Mouse (Mus musculus): ENCODE measurements around the gene Supt16.

Supt16 gene

DNA sequence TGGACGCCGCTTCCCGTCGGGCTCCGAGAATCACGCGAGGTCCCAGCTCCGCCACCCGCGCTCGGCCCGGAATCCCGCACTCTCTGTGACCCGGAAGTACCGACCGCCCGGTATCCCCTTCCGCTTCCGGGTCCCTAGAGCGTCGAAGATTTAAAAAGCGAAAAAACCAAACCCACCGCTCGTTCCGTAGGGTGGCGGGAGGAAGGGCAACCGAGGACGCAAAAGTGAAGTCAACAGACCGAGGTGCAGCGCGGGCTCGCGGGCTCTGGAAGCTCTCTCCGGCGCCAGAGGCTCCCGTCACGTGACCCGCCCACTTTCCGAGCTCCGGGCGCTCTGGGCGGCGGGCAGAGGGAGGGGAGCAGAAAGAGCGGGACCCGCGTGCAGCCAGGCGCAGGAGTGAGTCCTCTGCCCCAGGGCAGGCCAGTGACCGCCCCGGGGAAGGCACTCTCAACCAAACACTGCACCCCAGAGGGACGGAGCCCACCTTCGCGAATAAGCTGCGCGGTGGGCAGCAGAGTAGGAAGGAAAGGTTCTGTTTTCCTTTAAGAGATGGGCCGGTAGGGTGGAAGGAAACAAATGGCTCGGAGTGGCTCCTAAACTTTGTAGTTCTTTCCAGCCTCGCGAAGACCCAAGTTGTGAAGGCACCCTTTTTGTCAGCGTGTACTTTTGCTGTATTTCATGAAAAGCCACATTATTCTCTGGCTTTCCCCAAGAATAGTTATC lies at the start of gene Supt16:
Supt16 (minus strand) TSS at position 261 of the 723 bp plus-strand sequence.
- H3K27me3 ChIP-seq (ENCODE audit: insufficient read depth, low read length) = no peaks in the 10 kb centered on the region

GRCm38 (mm10) chr14:52246129-52246528 lies 48.9 kb upstream of the Supt16 start:
- Histone ChIP-seq H3K36me3 (ENCODE audit: insufficient read depth, low read length) (no peaks in the 10 kb centered on the region), H3K4me1 (replicated peaks; ENCODE audit: low read depth, low read length) (peaks cover 55% of the 10 kb centered on the region), H3K4me3 (replicated peaks; ENCODE audit: low read length) (no peak overlapping the region), H3K9me3 (ENCODE audit: low read length) (no peaks in the 10 kb centered on the region), H3K27me3 (ENCODE audit: insufficient read depth, low read length) (no peaks in the 10 kb centered on the region)
- TF ChIP-seq POU5F1 (IDR thresholded peaks at IDR 0.05; ENCODE audit: borderline replicate concordance, low read length) (no peak), CTCF (conservative IDR thresholded peaks at IDR 0.05; ENCODE audit: low read length) (no peak), NANOG (IDR thresholded peaks at IDR 0.05; ENCODE audit: borderline replicate concordance, low read length) (no peak)

More for the DNA sequence above, at the start of gene Supt16:
- TF ChIP-seq NANOG (IDR thresholded peaks at IDR 0.05; ENCODE audit: borderline replicate concordance, low read length) = no peak
- no peak for TF ChIP-seq CTCF (conservative IDR thresholded peaks at IDR 0.05; ENCODE audit: low read length)
- no peak for TF ChIP-seq POU5F1 (IDR thresholded peaks at IDR 0.05; ENCODE audit: borderline replicate concordance, low read length)
- peaks cover 65% of the 10 kb centered on the region for H3K36me3 ChIP-seq (ENCODE audit: insufficient read depth, low read length)
- peaks cover 53% of the 10 kb centered on the region for H3K4me1 ChIP-seq (replicated peaks; ENCODE audit: low read depth, low read length)
- H3K9me3 ChIP-seq (ENCODE audit: low read length) = no peaks in the 10 kb centered on the region
- H3K4me3 ChIP-seq (replicated peaks; ENCODE audit: low read length) = peak within 1 kb of the TSS; percentile 99

- TF ChIP-seq CTCF (conservative IDR thresholded peaks at IDR 0.05; ENCODE audit: low read length) (no peak), NANOG (IDR thresholded peaks at IDR 0.05; ENCODE audit: borderline replicate concordance, low read length) (no peak)
- no peaks in the 10 kb centered on the region for H3K27me3 ChIP-seq (ENCODE audit: insufficient read depth, low read length)
- H3K9me3 ChIP-seq (ENCODE audit: low read length) = no peaks in the 10 kb centered on the region
These were observed 47.5 kb upstream of the Supt16 start for GRCm38 (mm10) chr14:52244690-52245042.

GRCm38 (mm10) chr14:52244041-52244689 lies 46.9 kb upstream of the Supt16 start:
- TF ChIP-seq NANOG (IDR thresholded peaks at IDR 0.05; ENCODE audit: borderline replicate concordance, low read length) (no peak), POU5F1 (IDR thresholded peaks at IDR 0.05; ENCODE audit: borderline replicate concordance, low read length) (no peak), CTCF (conservative IDR thresholded peaks at IDR 0.05; ENCODE audit: low read length) (no peak)
- Histone ChIP-seq H3K9me3 (ENCODE audit: low read length) (no peaks in the 10 kb centered on the region), H3K27me3 (ENCODE audit: insufficient read depth, low read length) (no peaks in the 10 kb centered on the region), H3K4me1 (replicated peaks; ENCODE audit: low read depth, low read length) (peaks cover 54% of the 10 kb centered on the region), H3K4me3 (replicated peaks; ENCODE audit: low read length) (peak overlapping the region; percentile 85), H3K36me3 (ENCODE audit: insufficient read depth, low read length) (no peaks in the 10 kb centered on the region)

More at GRCm38 (mm10) chr14:52244690-52245042, 47.5 kb upstream of the Supt16 start:
- Histone ChIP-seq H3K4me3 (replicated peaks; ENCODE audit: low read length) (peak overlapping the region; percentile 85), H3K36me3 (ENCODE audit: insufficient read depth, low read length) (no peaks in the 10 kb centered on the region), H3K4me1 (replicated peaks; ENCODE audit: low read depth, low read length) (peaks cover 56% of the 10 kb centered on the region)

GRCm38 (mm10) chr14:52236216-52236615 lies 39.0 kb upstream of the Supt16 start:
- Histone ChIP-seq H3K27me3 (ENCODE audit: insufficient read depth, low read length) (no peaks in the 10 kb centered on the region), H3K4me1 (replicated peaks; ENCODE audit: low read depth, low read length) (peaks cover 16% of the 10 kb centered on the region; the same call in 1 of the 2 replicates), H3K36me3 (ENCODE audit: insufficient read depth, low read length) (peaks cover 64% of the 10 kb centered on the region), H3K4me3 (replicated peaks; ENCODE audit: low read length) (no peak overlapping the region), H3K9me3 (ENCODE audit: low read length) (no peaks in the 10 kb centered on the region)
- TF ChIP-seq CTCF (conservative IDR thresholded peaks at IDR 0.05; ENCODE audit: low read length) (no peak), POU5F1 (IDR thresholded peaks at IDR 0.05; ENCODE audit: borderline replicate concordance, low read length) (no peak), NANOG (IDR thresholded peaks at IDR 0.05; ENCODE audit: borderline replicate concordance, low read length) (no peak)

- Histone ChIP-seq H3K4me1 (replicated peaks; ENCODE audit: low read depth, low read length) (peaks cover 12% of the 10 kb centered on the region; the same call in 1 of the 2 replicates), H3K27me3 (ENCODE audit: insufficient read depth, low read length) (no peaks in the 10 kb centered on the region), H3K36me3 (ENCODE audit: insufficient read depth, low read length) (peaks cover 74% of the 10 kb centered on the region), H3K4me3 (replicated peaks; ENCODE audit: low read length) (no peak overlapping the region), H3K9me3 (ENCODE audit: low read length) (no peaks in the 10 kb centered on the region)
- TF ChIP-seq CTCF (conservative IDR thresholded peaks at IDR 0.05; ENCODE audit: low read length) (no peak), POU5F1 (IDR thresholded peaks at IDR 0.05; ENCODE audit: borderline replicate concordance, low read length) (no peak), NANOG (IDR thresholded peaks at IDR 0.05; ENCODE audit: borderline replicate concordance, low read length) (no peak)
These were observed 37.9 kb upstream of the Supt16 start for GRCm38 (mm10) chr14:52235165-52235564.

DNA sequence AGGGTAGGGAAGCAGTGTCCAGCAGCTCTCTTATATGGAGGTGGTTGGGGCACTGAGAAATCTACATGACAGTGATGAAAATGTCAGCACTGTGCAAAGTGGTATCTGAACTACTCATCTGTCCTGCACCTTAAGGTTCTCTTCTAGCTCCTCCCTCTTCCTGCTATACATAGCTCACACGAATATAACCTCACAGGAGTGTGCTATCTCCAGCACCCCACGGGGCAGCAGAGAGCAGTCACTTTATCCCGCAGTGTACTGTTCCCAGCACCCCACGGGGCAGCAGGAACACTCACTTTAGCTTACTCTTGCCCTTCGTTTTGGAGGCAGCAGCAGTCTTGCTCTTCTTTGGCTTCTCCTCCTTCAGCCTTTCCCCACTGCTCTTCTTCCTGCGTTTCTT lies 35.0 kb upstream of the Supt16 start:
- TF ChIP-seq POU5F1 (IDR thresholded peaks at IDR 0.05; ENCODE audit: borderline replicate concordance, low read length) = no peak
- no peak for TF ChIP-seq NANOG (IDR thresholded peaks at IDR 0.05; ENCODE audit: borderline replicate concordance, low read length)
- no peak for TF ChIP-seq CTCF (conservative IDR thresholded peaks at IDR 0.05; ENCODE audit: low read length)
- H3K9me3 ChIP-seq (ENCODE audit: low read length) = no peaks in the 10 kb centered on the region
- peaks cover 17% of the 10 kb centered on the region for H3K4me1 ChIP-seq (replicated peaks; ENCODE audit: low read depth, low read length)
- no peak overlapping the region for H3K4me3 ChIP-seq (replicated peaks; ENCODE audit: low read length)
- H3K27me3 ChIP-seq (ENCODE audit: insufficient read depth, low read length) = no peaks in the 10 kb centered on the region
- peaks cover 96% of the 10 kb centered on the region for H3K36me3 ChIP-seq (ENCODE audit: insufficient read depth, low read length)

GRCm38 (mm10) chr14:52225972-52226371 lies 28.8 kb upstream of the Supt16 start:
- Histone ChIP-seq H3K9me3 (ENCODE audit: low read length) (no peaks in the 10 kb centered on the region), H3K4me1 (replicated peaks; ENCODE audit: low read depth, low read length) (peaks cover 8% of the 10 kb centered on the region; the same call in 1 of the 2 replicates), H3K36me3 (ENCODE audit: insufficient read depth, low read length) (peaks cover 99% of the 10 kb centered on the region), H3K27me3 (ENCODE audit: insufficient read depth, low read length) (no peaks in the 10 kb centered on the region), H3K4me3 (replicated peaks; ENCODE audit: low read length) (no peak overlapping the region)
- TF ChIP-seq POU5F1 (IDR thresholded peaks at IDR 0.05; ENCODE audit: borderline replicate concordance, low read length) (no peak), NANOG (IDR thresholded peaks at IDR 0.05; ENCODE audit: borderline replicate concordance, low read length) (no peak), CTCF (conservative IDR thresholded peaks at IDR 0.05; ENCODE audit: low read length) (no peak)

All from E14TG2a.4 (cell line).